Mouse (Mus musculus): ENCODE results near the gene Gab2.
"Not testable (repeated sequence)": the region's sequence is repeated elsewhere in the genome, so short reads cannot be mapped to it uniquely, and the experiment has no call there.

The Gab2 gene

DNA sequence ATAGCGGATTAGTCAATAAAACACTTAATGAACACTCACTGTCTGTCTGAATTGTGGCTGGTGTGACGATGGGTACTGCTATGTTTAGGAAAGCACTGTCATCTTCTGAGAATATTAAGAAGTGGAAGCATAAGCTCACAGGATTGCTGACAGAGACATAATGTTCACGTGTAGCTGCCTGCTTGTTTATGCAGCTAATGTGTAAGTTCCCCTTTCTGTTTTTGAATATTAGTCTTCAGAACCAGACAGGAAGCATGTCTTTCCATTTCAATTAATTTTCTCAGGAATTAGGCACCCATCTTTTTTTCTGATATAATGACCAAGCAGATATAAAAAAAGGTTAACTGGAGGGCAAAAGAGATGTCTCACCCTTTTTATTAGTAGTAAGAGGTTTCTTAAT is 55.1 kb downstream of the Gab2 start:
- no peak for DNase-seq (ENCODE audit: low read depth, low spot score)

DNA sequence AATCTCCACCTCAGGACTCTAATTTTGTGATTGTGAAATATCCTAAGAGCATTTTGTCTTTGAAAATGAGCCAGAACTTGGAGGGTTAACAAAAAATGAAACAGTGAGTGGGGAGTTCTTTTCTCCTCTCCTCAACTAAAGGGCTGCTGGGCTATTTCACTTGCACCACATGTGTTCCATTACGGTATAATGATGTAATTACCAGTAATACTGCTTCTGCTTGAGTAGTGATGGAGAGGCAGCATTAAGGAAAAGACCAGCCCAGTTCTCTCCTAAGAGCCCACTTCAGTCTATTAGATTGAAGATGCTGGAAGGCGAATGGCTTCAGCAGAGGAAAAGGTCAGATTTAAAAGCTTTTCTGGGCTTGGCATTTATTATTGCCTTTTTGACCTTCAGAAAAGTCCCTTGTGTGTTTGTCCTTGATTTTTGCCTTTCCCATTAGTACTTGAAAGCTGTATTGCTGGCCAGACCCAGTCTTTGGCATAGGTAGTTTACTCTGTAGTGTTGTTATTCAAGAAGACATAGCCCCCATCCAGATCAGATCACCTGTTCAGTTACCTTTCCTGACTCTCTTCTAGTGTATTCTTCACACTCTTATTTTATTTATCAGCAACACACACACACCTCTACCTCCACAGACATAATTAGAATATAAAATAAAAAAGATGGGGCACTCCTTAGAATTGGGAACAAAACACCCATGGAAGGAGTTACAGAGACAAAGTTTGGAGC is 69.9 kb downstream of the Gab2 start:
- no peak for DNase-seq (ENCODE audit: low read depth, low spot score)

DNA sequence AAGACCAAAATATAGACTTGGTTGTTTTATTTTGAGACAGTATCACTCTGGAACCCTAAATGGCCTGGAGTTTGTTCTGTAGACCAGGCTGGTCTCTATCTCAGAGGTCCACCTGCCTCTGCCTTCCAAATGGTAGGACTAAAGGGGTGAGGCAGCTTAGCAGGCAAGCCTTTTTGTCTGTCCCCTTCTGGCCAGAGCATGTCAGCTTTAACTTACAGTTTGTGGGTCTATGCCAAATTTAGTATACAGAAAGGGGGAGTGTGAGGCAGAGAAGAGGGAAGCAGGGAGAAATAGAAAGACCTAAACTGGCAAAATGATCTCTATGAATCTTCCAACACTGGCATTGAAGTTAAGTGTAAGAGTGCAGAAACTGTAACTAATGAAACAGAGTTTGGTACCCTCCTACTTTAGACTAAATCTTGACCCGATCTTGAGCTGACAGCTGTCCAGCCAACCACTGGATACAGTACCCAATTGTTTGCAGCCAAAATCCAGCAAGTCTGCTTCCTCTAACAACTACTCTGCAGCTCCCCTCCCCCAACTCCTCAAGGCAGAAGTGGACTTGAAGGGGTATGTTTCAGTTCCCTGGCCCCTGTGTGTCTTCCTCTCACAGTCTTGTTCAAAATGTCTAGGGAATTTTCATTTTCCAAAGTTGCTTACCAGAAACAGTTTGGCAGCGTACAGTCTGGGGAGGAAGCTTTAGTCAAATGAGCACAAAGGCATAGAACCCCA is 73.5 kb downstream of the Gab2 start:
- DNase-seq (ENCODE audit: low read depth, low spot score) = no peak

DNA sequence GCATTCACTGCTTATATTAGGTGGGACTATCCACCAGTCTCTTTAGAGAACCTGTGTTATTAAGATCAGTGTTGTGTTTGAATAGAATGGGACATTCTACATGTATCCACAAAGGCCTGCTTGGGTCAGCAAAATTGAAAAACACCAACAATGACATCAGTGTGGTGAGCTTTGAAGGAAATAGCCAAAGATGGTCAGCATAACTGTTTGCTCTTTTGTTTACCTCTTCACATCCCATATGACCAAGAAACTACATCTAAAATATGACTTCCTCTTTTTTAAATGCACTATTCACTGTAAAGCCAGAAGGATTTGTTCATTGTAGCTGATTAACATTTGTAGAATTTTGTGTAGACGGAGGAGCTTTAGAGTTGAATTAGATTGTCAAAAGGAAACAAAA is 82.9 kb downstream of the Gab2 start:
- DNase-seq (ENCODE audit: low read depth, low spot score) = no peak

DNA sequence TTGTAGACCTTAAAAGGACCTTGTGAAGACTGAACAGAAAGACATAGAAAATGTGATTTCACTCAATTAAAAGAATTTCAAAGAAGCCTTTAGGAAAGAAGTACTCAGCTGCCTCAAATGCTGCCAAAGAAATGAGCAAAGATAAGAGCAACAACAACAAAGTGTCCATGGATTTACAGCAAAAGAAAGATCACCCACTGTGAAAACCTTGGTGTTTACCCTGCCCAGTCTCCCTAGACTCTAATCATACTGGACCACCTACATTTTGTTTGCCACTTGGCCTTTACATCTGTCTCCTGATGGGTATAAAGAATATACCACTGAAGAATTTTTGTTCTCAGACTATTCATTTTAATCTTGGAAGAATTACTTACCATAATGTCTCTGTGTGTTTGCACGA is 89.7 kb downstream of the Gab2 start:
- DNase-seq (ENCODE audit: low read depth, low spot score) = no peak

DNA sequence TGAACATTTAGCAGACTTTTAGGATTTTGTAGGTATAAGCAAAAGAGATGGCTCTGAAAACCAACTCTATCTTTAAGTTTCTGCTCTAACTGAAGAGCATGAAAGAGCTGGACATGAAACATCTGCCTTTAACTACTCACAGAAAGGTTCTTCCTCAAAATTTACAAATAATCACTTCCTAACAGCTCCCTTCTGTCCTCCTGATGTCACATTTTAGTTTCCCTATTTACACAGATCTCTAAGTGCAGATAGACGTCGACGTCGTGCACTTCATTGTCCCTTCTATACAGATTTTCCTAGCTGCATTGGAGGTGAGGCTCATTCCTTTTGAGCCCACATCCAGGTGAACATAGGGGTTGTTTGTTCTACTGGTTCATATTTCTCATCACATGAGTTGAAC is 90.3 kb downstream of the Gab2 start:
- DNase-seq (ENCODE audit: low read depth, low spot score) = no peak

DNA sequence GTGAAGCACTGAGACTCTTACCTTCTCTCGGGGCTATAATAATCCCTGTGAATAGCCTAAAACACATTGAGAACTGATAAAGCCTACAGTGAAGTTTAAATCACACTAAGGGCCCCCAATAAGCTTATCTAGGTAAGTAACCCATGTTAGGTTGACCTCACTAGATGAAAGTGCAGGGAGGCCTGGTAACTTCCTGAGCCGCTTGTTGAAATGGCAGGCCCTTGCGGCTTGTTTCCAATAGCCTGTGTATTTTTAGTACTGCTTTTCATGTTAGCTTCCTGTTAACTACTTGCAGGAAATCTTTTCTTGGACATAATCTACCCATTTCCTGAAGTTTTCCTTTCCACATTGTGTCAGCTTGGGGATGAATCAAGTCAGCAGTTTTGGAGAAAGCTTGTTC is 90.7 kb downstream of the Gab2 start:
- no peak for DNase-seq (ENCODE audit: low read depth, low spot score)

DNA sequence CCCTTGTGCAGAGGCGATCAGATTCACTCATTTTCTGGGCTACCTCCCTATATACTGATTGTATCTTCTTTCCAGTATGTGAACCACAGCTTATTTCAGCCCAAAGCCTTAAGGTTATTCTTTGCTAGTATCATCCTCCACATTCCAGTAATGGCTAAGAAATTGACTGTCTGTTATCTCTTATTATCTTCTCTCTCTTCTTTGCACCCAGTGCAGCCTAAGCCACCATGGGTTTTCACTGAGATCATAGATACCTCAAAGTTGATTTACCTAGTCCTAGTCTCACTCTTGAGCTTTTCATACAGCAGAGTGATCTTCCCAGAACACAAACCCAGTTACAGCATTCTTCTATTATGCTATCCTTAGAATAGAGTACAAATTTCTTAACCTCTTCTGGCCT is 100.5 kb downstream of the Gab2 start:
- no peak for DNase-seq (ENCODE audit: low read depth, low spot score)

DNA sequence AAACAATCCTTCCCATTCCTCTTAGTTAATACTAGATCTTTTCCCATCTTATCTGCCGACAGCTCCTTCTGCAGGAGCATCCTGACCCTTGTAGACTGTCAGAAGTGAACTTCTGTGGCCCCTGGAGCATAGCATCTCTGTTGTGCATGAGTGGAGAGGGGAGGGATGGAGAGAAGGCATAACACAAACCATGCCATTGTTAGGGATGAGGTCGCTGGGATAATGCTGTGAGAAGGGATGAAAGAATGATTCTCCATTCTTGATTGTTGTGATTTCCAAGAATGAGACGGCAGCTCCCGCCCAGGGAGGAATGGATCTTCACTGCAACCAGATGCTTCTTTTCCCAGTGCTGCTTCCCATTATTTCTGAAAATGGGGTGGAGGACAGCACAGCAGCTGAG is 102.0 kb downstream of the Gab2 start:
- DNase-seq (ENCODE audit: low read depth, low spot score) = no peak

DNA sequence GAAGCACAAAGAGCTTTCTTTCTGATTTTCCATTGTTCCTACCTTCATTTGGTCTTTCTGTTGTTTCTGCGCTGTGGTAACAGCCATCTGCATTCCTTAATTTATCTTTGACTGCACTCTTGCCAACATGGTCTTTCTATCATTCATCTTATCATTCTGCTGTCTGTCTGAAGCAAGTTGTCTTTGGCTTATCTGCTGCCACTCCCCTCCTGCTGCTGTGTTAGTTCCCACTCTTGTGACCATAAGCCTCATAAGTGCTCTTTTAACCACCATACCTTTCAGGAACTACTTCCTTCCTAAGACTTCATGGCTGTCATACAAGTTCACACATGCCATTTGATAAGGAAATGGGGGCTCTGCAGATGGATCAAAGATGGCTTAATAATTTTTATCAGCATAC is 102.6 kb downstream of the Gab2 start:
- no peak for DNase-seq (ENCODE audit: low read depth, low spot score)

DNA sequence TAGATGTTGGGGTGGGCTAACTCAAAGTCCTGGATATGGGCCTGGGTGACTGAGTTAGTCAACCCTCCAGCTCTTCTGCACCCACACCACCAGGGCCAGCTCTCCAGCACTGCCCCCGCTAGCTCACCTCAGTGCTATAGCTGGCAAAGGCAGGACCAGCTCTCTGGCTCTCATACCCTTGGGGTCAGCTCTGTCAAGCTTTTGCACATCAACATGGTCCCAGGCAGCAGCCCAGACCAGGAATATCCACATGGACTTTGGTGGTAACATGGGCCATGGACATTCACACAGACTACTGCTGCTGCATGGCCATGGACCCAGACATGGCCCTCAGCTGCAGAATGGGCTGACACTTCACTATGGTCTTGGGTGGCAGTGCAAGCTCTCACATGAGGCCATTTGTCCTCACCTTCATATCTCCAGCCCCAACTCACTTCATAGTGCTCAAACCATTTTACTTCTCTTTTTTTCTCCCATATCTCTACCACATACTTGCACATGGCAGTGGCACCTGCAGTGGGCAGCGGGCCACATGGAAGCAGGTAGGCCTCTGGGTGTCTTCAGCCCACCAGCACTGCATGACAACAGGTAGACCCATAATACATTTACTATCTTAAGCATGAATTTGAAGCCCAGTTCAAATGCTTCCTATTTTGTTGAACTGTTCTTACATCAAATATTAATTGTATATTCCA is 106.1 kb downstream of the Gab2 start:
- DNase-seq (ENCODE audit: low read depth, low spot score) = no peak

DNA sequence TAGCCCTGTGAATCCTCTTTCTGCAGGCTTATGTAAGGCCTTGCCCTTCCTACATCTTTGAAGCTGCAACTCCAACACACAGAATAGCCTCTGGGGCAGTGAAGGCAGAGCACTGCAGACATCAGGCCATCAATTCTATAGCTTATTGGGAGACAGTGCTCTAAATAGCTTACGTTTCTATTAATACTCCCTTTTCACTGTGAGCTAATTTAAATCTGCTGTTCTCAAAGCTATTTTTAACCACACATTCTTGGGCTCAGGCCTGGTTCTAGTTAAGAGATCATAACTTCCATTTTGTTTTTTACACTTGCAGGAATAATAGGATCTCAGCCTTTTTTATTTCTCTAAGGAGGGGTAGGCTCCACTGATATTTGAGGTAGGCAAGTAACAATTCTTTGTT is 107.7 kb downstream of the Gab2 start:
- DNase-seq (ENCODE audit: low read depth, low spot score) = no peak

DNA sequence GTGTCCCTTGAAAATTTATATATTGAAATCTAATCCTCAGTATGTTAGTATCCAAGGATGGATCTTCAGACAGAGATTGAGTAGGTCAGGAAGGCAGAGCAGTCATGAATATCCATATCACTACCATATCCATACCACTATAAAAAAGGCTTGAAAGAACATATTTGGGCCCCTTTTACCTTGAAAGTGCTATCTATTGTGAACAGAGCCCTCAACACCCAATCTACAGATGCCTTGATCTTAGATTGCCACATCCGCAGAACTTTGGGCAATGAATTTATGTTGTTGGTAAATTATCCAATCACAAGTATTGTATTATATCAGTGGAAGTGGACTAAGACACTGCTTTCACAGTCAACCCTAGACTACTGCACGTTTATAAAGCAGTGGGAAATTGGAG is 122.5 kb downstream of the Gab2 start:
- DNase-seq (ENCODE audit: low read depth, low spot score) = no peak

DNA sequence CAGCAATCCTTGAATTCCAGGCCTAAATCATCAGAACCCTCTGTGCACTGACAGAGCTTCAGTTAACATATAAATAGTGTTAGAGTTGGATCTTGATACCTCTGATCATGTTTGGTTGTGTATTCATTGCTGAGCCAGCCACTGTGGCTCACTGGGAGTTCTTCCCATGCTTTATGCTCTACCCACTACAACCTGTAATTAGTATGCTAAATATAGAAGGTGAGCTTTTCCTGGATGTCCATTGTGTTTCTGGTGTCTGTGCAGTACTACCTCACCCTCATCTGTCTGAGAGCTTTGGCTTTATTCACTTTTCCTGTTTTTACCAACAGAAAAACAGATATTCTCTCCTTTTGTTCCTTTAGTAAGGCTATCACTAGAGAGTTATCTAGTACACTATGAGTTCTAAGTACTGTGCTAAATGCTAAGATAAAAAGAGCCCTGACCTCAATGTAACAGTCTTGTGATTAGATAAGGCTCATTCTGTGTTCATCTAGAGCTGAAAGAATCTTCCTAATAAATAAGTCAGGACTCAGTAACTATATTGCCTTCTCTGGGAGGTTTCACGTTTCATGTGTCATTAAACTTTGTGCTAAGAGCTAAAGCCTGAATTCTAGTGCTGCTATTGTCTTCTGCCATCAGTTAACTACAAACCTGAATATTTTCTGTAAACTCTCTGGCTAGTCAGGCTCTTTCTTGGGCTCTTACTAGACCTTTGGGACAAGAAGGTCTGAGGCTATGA is 127.6 kb downstream of the Gab2 start:
- DNase-seq (ENCODE audit: low read depth, low spot score) = no peak

DNA sequence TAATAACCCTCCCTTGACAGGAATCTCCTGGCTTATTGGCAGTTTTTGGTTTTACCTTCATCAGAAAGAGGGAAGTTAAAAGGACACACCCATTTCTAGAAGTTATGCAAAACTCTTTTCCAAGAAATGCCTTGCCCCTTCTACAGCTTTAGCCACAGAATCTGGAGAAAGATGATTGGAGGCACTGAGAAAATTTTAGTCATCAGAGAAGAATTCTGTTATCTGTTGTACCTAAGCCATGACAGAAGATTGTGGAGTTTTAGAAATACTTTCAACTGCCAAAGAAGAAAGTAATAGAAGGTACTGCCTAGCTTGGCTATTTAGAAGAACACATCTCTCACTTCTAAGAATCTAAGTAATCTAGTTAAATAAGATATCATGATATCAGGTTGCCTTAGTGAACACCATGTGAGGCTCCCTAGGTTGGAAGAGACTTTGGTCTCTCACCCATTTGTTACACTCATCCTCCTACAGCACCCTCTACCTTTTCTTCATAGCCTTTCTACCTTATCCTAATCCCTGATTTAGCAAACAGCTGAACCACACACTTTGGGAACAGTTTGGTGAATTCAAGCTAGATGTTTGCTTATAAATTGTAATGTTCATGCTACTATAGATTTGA is 128.8 kb downstream of the Gab2 start:
- DNase-seq (ENCODE audit: low read depth, low spot score) = no peak

DNA sequence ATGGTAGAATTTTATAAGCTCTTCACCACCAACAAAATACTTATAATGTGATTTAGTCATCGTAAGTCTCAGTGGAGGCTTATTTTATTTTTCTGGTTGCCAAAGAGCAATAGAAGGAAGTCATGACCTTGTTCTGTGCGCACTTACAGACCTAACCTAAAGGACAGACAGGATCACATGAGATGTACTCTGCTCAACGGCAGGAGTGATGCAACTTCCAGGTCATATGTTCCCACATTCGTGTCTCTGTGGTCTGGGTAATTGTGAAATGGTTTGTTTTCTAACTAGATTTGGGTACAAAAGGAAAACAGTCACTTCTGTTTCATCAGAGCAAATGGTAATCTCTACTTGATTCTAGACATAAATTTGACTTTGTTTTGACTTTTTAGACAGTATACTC is 129.7 kb downstream of the Gab2 start:
- DNase-seq (ENCODE audit: low read depth, low spot score) = no peak

DNA sequence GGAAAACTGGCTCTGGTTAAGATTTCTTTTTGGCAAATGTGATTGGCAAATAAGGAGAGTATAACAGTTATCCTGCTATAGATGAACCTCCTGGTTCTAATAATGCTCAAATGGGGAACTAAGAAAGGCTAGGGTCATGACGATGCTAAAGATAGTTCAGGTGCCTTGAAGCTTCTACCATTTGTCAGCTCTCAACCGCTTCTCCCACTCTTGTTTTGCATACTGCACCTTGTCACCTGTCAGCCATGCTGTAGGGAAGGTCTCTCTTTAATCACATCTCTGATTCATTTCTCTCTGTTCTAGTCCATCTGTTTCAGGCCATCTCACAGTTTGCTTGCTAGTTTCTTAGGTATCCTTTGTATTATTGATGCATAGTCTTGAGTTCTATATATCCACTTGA is 142.4 kb downstream of the Gab2 start:
- no peak for DNase-seq (ENCODE audit: low read depth, low spot score)

DNA sequence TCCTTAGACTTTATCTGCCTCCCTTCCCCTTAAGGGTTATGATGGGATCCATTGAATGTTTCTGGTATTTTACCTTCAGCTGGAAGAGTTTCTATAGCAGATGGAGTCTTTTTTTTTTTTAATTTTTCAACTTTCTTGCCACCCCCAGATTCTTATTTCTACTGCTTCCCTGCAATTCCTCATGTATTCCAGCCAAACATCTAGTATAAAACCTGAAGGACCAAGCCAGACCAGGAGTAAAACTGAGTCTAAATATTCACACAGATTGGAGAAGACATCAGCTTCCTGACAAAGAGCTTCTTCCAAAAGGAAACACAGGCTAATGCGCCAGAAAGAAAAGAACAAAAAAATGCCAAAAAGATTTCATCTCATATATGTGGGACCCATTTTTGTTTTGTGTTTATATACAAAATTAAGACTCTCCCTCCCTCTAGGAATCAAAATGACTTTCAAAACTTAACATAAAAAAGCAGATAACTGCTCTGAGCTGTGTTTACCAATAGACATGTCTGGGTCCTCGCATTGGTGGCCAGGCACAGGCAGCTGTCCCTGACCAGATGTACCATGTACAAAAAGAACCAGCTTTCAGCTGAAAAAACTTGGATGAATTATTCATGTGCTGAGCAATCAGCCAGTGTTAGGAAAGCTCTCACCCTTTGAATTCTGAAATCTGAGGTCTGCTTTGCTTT is 164.0 kb downstream of the Gab2 start:
- no peak for DNase-seq (ENCODE audit: low read depth, low spot score)

DNA sequence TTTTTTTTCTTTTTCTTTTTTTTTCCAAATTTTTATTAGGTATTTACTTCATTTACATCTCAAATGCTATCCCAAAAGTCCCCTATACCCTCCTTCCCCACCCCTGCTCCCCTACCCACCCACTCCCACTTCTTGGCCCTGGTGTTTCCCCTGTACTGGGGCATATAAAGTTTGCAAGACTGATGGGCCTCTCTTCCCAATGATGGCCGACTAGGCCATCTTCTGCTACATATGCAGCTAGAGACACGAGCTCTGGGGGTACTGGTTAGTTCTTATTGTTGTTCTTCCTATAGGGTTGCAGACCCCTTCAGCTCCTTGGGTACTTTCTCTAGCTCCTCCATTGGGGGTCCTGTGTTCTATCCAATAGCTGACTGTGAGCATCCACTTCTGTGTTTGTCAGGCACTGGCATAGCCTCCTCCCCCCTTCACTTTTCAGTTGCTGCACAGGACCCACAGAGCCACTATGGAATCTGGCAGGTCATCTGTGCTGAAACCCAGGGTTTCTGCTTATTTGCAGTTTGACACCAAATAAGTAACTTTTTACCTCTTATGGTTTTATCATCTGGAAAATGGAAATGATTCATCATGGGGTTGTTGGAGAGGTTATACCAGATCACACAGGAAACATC is 164.7 kb downstream of the Gab2 start:
- not testable (repeated sequence) for DNase-seq (ENCODE audit: low read depth, low spot score)

DNA sequence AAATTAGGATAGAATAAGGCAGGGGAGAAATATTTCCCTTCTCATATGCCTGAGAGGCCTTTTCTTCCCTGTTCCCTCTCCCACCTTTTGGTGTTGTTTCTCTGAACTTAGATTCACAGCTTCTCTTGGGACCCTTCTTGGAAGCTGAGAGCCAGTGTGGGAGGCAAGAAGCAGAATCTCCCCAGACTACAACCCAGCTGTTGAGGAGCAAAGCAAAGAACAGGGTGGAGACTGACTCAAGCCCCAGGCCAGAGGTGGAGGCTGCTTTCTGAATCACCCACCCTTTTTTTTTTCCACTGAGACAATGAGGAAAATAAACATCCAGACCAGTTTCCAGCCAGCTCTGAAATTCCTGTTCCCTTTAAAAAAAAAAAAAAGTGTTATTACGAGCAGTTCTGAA is 166.3 kb downstream of the Gab2 start:
- DNase-seq (ENCODE audit: low read depth, low spot score) = no peak

DNA sequence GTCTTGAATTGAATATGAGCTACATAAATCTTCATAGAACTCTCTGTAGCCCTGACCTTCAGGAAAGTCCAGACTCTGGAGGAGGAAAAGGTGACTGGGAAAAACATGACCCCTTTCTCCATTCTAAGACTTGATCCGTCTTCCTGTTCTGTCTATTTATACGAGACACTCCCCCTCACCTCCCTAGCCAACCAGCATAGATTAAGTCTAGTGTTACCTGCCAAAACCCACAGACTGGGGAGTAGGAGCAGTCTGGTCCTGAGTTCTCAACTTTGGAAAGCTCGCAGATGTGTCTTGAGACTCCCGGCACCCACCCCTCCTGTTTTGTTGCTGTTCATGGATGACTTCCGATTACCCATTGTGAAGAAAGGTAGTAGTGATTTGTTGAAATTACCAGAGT is 166.8 kb downstream of the Gab2 start:
- DNase-seq (ENCODE audit: low read depth, low spot score) = no peak
